Mouse (Mus musculus) retina, embryonic 14.5 days (tissue): ENCODE results near the gene Ttll2.
A peak's percentile ranks its signal among the peaks of the same experiment; 100 is the strongest.
"Not testable (repeated sequence)": the region's sequence is repeated elsewhere in the genome, so short reads cannot be mapped to it uniquely, and the experiment has no call there.

ENCODE experiments used
- DNase-seq: peaks from one replicate; pipeline ENCODE4 v3.0.0-alpha.2; 2015; ENCODE audit warnings: low spot score

The Ttll2 gene

DNA sequence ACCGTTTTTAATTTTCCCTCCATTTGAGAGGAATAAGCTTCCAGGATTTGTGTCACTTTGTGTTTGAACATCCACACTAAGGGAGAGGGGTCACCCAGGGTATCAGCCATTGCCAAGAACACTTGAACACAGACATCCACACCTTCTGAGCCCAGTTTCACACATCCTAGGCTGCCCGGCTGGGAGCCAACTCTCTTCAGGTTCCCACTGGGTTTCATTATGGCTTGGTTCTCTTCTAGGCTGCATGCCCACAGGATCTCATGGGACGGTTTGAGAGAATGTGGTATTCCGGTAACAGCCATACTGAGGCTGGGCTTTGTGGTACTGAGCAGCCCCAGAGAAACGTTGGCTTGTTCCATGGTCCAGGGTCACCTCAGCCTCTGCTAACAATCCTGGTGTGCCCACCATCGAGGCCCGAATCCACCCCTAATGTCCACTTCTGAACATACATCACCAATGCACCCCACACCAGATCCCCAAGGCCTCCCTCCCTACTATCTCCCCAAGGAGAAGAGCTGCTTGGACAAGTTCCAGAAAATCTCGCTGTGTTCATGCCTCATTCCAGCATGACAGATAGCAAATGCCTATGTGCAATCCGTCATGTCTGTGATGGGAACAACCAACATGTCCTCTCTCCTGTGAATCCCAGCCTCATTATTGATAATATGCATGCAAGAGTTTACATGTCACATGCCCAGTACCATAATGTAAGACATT, 8.4 kb upstream of the Ttll2 start:
- DNase-seq = not testable (repeated sequence)

DNA sequence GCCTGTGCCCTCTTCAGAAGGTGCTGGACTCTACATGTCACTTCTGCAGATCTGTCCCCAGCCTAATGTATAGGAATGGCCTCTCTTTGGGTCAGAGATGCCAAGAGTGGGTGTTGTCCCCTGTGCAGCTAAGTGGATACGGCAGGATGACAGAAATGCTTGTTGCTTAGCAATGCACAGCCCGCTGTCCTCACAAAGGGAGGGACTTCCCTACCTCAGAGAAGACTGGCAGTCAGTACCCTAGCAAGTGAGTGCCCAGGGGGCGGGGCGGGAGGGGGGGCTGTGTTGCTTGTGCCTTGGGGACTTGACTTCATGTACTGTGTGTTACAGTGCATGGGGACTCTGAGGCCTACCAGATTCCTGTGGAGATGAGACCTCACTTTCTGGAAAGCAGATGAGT, 7.3 kb upstream of the Ttll2 start:
- peak; percentile 30 for DNase-seq

DNA sequence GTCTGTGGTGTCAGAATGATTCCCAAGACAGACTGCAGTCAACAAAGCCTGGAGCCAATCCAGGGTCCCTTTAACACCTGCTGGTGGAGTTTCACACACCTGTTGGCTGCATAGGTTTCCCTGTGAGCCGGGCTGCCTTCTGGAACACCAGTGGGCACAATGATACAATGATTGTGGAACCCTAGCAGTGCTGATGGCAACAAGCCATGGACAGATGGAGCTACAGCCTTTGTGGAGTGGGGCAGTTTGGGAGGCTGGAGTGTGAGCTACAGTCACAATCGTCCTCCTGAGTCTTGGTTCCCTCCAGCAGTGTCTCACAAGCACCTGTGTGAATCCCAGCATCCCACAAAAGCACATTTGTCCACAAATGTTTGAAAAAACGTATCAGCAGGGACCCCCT, 3.7 kb downstream of the Ttll2 start:
- DNase-seq = not testable (repeated sequence)

DNA sequence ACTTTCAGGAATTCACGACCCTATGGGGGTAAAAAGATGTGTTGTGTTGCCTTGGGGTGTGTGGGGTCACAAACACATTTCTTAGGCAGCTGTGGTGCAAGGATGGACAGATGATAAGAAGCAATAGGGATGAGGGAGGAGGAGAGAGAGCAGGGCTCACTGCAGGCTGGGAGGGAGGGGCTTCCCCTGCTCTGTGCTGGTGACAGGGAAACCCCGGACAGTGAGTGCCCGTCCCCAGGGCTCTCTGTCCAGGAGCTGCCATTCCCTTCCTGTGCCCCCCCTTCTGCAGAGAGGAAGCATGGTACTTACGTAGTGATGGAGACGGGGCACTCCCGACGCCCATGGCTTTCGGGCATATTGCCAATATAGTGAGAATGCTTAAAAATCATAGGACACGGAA, 15.1 kb downstream of the Ttll2 start:
- DNase-seq = not testable (repeated sequence)

DNA sequence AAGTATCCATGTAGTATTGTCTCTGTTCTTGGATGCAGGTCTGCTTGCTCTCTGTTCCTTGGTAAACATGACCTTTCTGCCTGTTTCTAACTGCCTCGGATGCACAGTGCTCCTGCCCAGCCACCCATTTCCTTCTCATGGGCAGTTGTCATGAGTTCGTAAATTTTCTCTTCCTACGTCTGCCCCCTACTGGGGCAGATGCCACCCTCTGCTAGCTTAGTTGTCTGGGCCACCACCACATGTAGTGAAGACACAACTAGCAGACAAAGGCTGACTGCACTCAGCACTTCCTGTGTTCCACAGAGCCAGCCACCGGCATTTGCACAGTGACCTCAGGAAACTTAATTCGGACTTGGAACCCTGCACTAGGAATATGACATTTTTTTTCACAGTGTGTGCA, 19.8 kb downstream of the Ttll2 start:
- not testable (repeated sequence) for DNase-seq

DNA sequence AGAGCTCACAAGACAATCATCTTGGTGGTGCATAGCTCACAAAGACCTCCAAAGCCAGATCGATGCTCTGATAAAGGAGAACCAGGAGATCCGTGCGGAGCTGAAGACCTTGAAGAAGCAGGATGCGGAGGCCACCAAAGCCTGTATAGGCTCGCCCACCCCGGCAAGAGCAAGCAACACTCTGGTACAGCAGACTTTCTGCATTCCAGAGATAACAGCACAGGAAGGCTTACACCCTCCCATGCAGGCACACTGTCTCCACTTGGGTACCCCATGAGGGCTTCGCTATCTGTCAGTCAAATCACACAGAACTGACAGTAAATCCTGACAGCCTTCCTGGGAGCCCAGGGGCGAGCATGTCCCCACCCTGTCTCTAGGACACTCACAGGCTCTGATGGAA, 26.1 kb downstream of the Ttll2 start:
- not testable (repeated sequence) for DNase-seq

DNA sequence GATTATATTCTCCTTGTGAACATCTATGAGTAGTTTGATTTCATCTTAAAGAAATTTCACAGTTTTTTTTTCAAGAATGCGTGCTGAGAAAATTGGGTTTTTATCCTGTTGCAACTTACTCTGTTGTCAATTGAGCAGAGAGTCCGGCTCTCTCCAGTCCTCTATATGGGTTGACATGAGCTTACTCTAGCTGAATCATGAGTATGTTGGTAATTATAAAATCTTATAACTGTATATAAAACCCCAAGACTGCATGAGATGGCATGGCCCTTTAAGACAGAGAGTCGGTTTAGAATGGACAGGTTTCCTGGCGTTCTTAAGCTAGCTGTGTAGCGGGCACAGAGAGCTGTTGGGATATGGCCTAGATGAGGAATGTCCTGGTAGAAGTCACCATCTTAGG, 28.1 kb downstream of the Ttll2 start, which contains the start of gene Tcp10a:
TSS of gene Tcp10a (plus strand) at position 301 of the 400 bp plus-strand sequence.
- not testable (repeated sequence) for DNase-seq

DNA sequence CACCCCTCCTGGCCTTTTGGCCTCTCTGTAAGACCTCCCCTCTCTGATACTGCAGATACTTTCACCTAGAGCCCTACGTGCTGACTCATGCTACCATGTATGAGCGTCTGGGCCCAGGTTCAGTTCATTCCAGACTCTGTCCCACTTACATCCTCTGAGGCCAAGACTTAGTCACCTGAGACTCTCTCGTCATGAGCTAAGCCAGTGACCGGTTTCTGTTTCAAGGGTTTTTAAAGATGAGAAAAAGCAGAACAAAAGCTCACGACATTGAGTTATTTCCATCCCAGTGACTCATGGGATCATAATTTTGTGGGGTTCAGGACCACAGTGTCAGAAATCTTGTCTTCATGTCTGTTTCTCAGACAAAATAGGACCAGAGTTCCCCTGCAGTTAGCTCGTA, 32.7 kb downstream of the Ttll2 start:
- not testable (repeated sequence) for DNase-seq

DNA sequence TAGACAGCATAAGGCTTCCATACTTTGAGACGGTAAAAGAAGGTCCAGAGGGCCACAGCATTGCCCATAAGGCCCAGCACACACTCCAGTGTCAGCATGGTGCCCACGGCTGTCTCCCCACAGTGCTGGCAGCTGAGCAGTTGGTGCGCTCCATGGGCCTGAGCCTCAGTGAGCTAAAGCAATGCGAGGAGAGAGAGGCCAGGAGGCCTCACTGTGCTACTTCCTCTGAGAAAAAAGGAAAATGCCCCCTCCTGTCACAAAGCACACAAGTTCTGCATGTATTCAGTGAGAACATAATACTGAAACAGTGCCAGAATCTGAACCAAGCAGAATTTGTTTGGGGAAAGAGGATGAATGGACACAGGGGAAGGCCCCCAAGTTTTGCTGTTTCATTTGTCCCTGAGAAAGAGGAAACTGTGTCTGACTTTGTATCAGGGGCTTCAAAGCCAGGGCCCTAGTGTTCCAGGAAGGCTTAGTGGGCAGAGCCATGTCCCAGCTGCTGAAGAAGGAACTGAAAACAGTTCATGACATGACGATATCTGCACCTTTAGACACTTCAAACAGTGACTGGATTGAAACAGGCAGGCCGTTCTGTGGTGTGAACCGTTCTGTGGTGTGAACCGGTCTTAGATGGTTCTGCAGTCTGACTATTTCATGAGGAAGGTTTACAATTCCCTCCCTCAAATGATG, 36.7 kb downstream of the Ttll2 start:
- DNase-seq = not testable (repeated sequence)

DNA sequence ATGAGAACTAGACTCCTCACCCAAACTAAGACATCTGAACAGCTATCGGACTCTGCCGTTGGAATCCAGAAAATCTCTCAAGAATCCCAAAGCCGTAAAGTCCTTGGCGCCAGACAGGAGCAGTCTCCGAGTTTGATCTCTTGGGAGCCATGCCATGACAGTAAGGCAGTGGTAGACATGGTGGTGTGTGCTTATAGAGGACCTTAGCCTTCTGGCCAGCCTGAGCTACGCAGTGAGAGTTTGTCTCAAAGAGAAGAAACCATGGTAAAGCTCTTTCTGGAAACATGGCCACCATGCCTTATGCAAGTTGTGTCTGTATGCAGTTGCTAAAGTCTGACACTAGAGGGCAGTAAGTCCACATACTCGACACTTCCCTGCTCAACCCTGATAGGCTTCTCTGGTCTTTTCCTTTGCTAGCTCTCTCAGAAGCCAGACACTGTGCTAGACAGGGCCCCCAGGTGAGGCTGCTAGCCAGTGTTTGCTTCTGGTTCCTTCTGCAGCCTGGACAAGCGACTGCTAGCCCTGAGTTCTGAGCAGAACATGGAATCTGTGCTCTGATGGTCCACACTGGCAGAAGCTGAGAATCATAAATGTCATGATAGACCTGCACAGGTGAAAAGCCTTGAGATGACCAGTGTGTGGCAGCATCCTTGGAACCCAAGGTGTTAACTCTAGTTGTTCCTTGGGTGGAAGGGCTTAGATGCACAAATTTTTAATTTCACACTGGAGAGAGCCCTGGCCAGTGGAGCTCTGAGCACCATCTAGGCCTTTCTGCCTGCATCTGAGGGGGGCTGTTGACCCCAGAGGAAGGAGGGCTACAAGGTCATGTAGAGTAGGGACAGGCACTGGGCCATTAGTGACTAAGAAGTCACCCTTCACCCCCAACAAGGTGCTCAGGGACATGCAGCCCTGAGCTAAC, 46.0 kb downstream of the Ttll2 start:
- not testable (repeated sequence) for DNase-seq
